Mouse (Mus musculus): ENCODE data around the gene Casp6.
A peak's percentile ranks its signal among the peaks of the same experiment; 100 is the strongest.

Casp6 gene

GRCm38 (mm10) chr3:129901271-129901809 lies at the start of gene Casp6:
TSS of gene Casp6 (plus strand) at chr3:129901425.
- DNase-seq: peak; percentile 91 to 93

- DNase-seq: no peak
These were observed 38.6 kb upstream of the Casp6 start for GRCm38 (mm10) chr3:129862592-129862991.

- DNase-seq: peak; percentile 73 to 80
These were observed 37.5 kb upstream of the Casp6 start for GRCm38 (mm10) chr3:129863698-129864097.

- no peak for DNase-seq
These were observed 23.9 kb upstream of the Casp6 start for GRCm38 (mm10) chr3:129877327-129877726.

- peak; percentile 94 to 96 for DNase-seq
These were observed 22.7 kb upstream of the Casp6 start, which contains the start of gene Pla2g12a for GRCm38 (mm10) chr3:129878405-129879021. TSS of gene Pla2g12a (plus strand) at chr3:129878606.

GRCm38 (mm10) chr3:129879131-129879757 lies 22.0 kb upstream of the Casp6 start:
- peak; percentile 30 to 57 for DNase-seq

GRCm38 (mm10) chr3:129879913-129880312 lies 21.3 kb upstream of the Casp6 start:
- no peak for DNase-seq

GRCm38 (mm10) chr3:129880925-129881593 lies 20.2 kb upstream of the Casp6 start:
- no peak for DNase-seq

- no peak for DNase-seq
These were observed 15.6 kb upstream of the Casp6 start for GRCm38 (mm10) chr3:129885577-129885976.

- no peak for DNase-seq
These were observed 14.8 kb upstream of the Casp6 start for GRCm38 (mm10) chr3:129886430-129886829.

GRCm38 (mm10) chr3:129887779-129888517 lies 13.3 kb upstream of the Casp6 start:
- no peak for DNase-seq

- no peak for DNase-seq
These were observed 9.2 kb upstream of the Casp6 start for GRCm38 (mm10) chr3:129892003-129892402.

GRCm38 (mm10) chr3:129893143-129893542 lies 8.1 kb upstream of the Casp6 start:
- no peak for DNase-seq

- peak; percentile 35 to 38 for DNase-seq
These were observed 4.6 kb upstream of the Casp6 start for GRCm38 (mm10) chr3:129896591-129896990.

- peak; percentile 30 to 31 for DNase-seq
These were observed 2.3 kb upstream of the Casp6 start for GRCm38 (mm10) chr3:129898886-129899285.

GRCm38 (mm10) chr3:129903369-129903768 lies 2.1 kb downstream of the Casp6 start:
- no peak for DNase-seq

GRCm38 (mm10) chr3:129903866-129904265 lies 2.6 kb downstream of the Casp6 start:
- DNase-seq: no peak

GRCm38 (mm10) chr3:129904381-129905132 lies 3.3 kb downstream of the Casp6 start:
- DNase-seq: no peak

GRCm38 (mm10) chr3:129912025-129912424 lies 10.8 kb downstream of the Casp6 start:
- no peak for DNase-seq

GRCm38 (mm10) chr3:129913241-129913640 lies 12.0 kb downstream of the Casp6 start:
- no peak for DNase-seq

- no peak for DNase-seq
These were observed 16.2 kb downstream of the Casp6 start for GRCm38 (mm10) chr3:129917424-129917823.

GRCm38 (mm10) chr3:129918434-129918833 lies 17.2 kb downstream of the Casp6 start:
- peak; percentile 82 to 84 for DNase-seq

Data from kidney, postnatal 4 days (tissue).